Mouse (Mus musculus): ENCODE results near the gene Ccl7.

DNA sequence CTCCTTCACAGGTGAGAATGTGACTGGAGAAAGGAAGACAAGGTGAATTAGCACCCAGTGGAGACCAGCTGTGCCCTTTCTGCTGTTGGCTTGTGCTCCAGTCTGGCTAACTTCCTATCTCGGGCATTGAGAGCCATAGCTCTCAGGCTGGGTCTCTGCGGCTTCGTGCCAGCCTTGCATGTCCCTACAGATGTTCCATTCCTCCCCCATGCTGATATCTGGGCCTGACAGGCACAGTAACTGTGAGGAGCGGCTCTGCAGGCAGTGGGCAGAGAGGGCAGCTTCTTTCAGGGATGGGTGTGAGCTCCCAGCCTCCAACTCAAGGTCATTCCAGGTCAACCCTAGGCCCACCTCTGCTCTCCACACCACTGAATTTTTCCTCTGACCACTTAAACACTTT, 46.0 kb upstream of the Ccl7 start:
- TF ChIP-seq CTCF (conservative IDR thresholded peaks at IDR 0.05; ENCODE audit: low read length) (no peak), NANOG (IDR thresholded peaks at IDR 0.05; ENCODE audit: borderline replicate concordance, low read length) (no peak), POU5F1 (IDR thresholded peaks at IDR 0.05; ENCODE audit: borderline replicate concordance, low read length) (no peak)

Data from E14TG2a.4 (cell line).